Mouse (Mus musculus) cerebellum, adult 2 months (tissue): Measurements from ENCODE around the gene Smad3.

ENCODE experiments used
- CTCF ChIP-seq: fragments of 200-500 bp; IDR thresholded peaks from 2 replicates; pipeline ENCODE4 v1.5.1; 2011; ENCODE audit warnings: low read depth, mild to moderate bottlenecking, control low read depth, low read length, moderate library complexity, borderline replicate concordance; ENCODE audit not compliant: insufficient read depth
- POLR2A ChIP-seq: fragments of 200-500 bp; IDR thresholded peaks from 2 replicates; pipeline ENCODE4 v1.6.1; 2011; ENCODE audit warnings: low read length, control low read depth, borderline replicate concordance; ENCODE audit not compliant: insufficient read depth

- TF ChIP-seq CTCF = no peak
- no peak for TF ChIP-seq POLR2A
These were observed 33.0 kb downstream of the Smad3 start for GRCm38 (mm10) chr9:63724750-63725149.
